Mouse (Mus musculus) cerebellum, postnatal 25 days (tissue): ENCODE data around the gene Gm16253.
A peak's percentile ranks its signal among the peaks of the same experiment; 100 is the strongest.

Experiments used
- DNase-seq, 2 experiments: peaks; one replicate each; pipeline ENCODE4 v3.0.0; 2021; ENCODE audit warnings: mixed read lengths in 2 of 2

Gm16253 gene

GRCm38 (mm10) chr3:96557694-96558093 is 19.1 kb upstream of the Gm16253 start, which contains the start of gene Txnip:
Gene Txnip (plus strand): TSS chr3:96557957.
- peak; percentile 97 to 98 for DNase-seq

DNA sequence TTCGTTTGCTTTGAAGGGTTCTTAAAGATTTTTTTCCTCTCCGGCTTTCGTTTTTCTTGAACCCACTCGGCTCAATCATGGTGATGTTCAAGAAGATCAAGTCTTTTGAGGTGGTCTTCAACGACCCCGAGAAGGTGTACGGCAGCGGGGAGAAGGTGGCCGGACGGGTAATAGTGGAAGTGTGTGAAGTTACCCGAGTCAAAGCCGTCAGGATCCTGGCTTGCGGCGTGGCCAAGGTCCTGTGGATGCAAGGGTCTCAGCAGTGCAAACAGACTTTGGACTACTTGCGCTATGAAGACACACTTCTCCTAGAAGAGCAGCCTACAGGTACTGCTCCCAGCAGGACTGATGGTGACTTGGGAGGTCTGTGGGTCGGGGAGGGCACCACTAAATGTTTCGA is 18.6 kb upstream of the Gm16253 start:
- peak in 1 of 2 experiments; percentile 36 for DNase-seq

GRCm38 (mm10) chr3:96558668-96559196 is 18.1 kb upstream of the Gm16253 start:
- DNase-seq: no peak

- DNase-seq: peak in 1 of 2 experiments; percentile 29
Measured at GRCm38 (mm10) chr3:96559398-96559910, 17.3 kb upstream of the Gm16253 start.

DNA sequence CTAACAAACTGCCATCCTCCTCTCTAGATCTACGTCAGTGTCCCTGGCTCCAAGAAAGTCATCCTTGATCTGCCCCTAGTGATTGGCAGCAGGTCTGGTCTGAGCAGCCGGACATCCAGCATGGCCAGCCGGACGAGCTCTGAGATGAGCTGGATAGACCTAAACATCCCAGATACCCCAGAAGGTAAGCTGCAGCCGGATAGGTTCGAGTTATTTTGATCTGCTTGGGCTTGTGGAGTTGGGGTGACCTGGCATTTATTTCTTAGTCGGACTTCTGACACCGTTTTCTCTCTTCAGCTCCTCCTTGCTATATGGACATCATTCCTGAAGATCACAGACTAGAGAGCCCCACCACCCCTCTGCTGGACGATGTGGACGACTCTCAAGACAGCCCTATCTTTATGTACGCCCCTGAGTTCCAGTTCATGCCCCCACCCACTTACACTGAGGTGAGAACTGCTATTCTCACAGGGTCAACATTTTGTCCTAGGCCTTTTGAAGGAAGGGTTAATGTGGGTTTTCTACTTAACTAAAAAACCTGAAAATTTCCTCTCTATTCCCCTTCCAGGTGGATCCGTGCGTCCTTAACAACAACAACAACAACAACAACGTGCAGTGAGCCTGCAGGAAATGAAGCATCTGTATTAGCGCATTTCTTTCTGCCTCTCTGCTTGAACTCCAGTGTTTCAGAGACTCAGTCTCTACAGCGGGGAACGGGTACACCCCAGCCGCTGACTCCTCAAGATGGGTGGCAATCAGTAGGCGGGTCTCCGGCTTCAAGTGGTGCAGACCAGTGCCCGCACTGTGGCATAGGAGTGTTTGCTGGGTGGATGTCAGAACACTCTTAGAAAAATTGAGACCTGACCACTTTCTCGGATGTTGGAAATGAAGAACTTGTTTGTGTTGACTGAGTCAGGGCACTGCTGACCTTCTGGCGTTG is 16.6 kb upstream of the Gm16253 start:
- peak in 1 of 2 experiments; percentile 31 for DNase-seq

DNA sequence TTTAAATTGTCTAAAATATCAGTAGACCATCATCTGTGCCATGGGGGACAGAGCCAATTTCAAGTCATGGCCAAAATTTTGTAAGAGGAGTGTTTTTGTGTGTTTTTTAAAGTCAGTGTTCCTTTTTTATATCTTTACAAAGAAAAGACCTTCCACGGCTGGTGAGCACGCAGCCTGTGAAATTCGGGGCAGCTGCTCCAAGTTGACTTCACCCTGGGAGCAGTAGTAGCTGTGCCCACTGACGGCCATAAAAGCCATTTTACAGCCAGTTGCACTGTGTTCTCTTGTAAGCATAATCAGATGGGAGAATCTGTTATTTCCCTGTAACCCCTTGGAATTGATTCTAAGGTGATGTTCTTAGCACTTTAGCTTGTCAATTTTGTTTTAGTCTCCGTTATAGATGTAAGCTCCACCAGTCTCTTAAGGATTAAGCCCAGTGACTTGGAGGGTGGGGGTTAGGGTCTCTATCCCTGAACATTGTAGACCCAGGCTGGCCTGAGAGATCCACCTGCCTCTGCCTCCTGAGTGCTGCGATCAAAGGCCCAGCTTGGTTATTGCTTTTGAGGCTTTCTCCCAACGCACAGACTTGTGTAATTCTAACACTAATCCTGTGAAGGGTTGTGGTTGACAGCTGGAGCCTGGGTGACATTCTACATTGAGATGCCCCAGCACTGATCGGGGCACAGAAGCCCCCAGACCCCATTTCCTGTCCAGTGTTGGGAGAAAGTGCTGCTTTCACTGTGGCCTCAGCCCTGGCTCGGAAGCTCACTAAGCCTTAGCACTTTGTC is 15.7 kb upstream of the Gm16253 start:
- no peak for DNase-seq

- no peak for DNase-seq
Measured at GRCm38 (mm10) chr3:96561946-96562681, 14.7 kb upstream of the Gm16253 start.

GRCm38 (mm10) chr3:96563267-96563666 is 13.5 kb upstream of the Gm16253 start:
- no peak for DNase-seq

- no peak for DNase-seq
Measured at GRCm38 (mm10) chr3:96563911-96564632, 12.7 kb upstream of the Gm16253 start.

DNA sequence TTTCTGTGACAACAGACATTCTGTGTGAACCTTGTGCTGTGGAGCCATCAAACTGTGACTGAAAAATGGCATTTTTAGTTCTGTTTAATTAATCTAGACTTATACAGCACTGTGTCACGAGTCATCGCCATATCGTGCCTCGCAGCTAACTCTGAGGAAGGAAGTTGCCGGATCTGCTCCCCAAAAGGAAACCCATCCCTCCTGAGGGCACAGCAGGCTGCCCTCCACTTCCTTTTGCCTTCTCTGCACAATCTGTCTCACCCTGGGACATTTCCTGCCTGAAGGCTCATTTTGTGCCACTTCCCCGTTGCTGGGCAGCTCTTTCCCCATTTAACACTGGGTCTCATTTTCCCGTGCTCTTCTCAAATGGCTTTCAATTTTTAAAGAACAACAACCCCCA is 12.2 kb upstream of the Gm16253 start:
- no peak for DNase-seq

DNA sequence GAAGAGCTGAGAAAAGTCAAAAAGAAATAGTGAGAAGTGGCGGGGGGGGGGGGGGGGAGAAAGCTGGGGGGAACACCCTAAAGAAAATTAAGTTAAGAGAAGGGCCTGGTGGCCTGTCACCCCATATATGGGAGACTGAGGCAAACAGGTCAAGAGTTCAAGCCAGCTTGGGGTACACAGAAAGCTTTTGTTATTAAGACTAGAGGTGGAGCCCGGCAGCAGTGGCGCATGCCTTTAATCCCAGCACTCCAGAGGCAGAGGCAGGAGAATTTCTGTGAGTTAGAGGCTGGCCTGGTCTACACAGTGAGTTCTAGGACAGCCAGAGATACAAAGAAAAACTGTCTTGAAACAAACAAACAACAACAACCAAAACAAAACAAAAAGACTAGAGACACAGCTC is 11.7 kb upstream of the Gm16253 start:
- no peak for DNase-seq

DNA sequence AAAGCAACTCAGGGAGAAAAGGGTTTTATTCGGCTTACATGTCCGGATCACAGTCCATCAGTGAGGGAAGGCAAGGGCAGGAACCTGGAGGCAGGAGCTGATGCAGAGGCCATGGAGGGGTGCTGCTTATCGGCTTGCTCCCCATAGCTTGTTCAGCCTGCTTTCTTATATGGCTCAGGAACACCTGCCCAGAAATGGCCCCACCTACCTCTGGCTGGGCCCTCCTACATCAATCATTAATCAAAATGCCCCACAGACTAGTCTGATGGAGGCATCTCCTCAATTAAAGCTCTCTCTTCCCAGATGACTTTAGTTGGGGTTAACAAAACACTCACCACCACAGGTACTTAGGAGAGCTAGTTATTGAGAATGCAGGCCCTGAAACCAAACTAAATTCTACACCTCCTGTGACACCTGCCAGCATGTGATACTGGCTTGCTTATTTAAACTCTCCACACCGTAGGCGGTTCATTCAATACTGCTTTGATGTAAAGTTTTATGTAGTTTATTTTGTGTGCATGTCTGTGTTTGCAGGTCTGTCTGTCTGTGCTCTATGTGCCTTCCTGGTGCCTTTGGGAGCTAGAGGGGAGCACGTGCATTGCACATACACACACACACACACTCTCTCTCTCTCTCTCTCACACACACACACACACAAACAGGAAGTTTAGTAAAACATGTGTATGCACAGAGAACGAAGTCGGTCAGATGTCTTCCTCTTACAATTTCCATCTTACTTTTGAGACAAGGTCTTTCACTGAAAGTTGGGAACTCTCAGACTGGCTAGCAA is 9.9 kb upstream of the Gm16253 start:
- DNase-seq: no peak

- no peak for DNase-seq
Measured at GRCm38 (mm10) chr3:96568605-96569004, 8.2 kb upstream of the Gm16253 start.

- no peak for DNase-seq
Measured at GRCm38 (mm10) chr3:96569506-96569905, 7.3 kb upstream of the Gm16253 start.

- DNase-seq: no peak
Measured at GRCm38 (mm10) chr3:96569966-96570605, 6.7 kb upstream of the Gm16253 start.

DNA sequence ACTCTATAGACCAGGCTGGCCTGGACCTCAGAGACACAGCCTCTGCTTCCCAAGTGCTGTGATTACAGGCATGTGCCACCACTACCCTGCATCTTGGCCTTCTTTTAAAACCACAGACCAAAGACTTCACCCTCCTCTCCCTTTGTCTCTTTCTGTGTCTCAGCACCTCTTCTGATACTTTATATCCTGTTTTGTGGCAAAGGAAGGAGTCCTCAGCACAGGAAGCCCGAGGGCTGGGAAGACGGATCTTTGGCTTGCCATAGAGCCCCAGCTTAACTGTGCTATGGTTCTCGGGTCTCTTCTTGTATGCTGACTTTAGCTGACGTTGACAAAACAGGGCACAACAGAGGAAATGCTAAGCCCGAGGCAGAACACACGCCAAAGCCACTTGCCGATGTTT is 6.1 kb upstream of the Gm16253 start:
- DNase-seq: no peak

DNA sequence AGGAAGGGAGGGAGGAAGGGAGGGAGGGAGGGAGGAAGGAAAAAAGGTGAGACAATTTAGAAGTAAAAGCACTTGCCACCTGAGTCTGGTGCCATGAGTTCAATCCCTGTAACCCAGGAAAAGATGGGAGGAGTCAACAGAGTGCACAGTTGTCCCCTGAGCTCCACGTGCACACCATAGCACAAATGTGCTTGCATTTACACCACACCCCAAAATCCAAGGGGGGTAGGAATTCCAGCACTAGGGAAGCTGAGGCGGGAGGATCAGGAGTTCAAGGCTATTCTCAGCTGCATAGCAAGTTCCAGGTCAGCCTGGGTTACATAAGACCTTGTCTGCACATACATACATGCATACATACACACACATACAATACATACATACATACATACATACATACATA is 5.4 kb upstream of the Gm16253 start:
- DNase-seq: no peak

- no peak for DNase-seq
Measured at GRCm38 (mm10) chr3:96571896-96572698, 4.7 kb upstream of the Gm16253 start.
